Mouse (Mus musculus) left cerebral cortex, postnatal 10 days (tissue): Measurements from ENCODE around the gene Sephs2. TPM values are rescaled to one million over a fixed set of nuclear protein-coding genes. Genes with fewer than 3 reads are reported as not detected.

ENCODE experiments used
- total RNA-seq, 2 experiments: library from RNA; stranded (reverse); gene quantifications; 2 replicates each; pipeline ENCODE4 v1.2.3; 2021

Sephs2 gene
- total RNA-seq, 2 experiments from 2014 or later: 50.6 to 53.7 TPM

Other genes with a start within 250 kb of the Sephs2 start
- 100 to 1,000 TPM; 265 to 274 TPM for gene Maz, start 247.0 kb downstream of the Sephs2 start, total RNA-seq
- gene Kif22, start 231.6 kb downstream of the Sephs2 start, total RNA-seq: 1 to 10 TPM; 8.8 to 9.8 TPM
- gene Zg16, start 186.7 kb downstream of the Sephs2 start, total RNA-seq: not detected
- 1 to 10 TPM; 1.4 to 2.1 TPM for gene AI467606, start 182.7 kb downstream of the Sephs2 start, total RNA-seq
- gene Qprt, start 151.8 kb downstream of the Sephs2 start, total RNA-seq: under 1 TPM in 1 of 2 experiments, not detected in 1; 0.22 TPM
- gene Spn, start 136.2 kb downstream of the Sephs2 start, total RNA-seq: under 1 TPM; 0.11 to 0.12 TPM
- 10 to 100 TPM; 74.0 to 75.8 TPM for gene Cd2bp2, start 78.0 kb downstream of the Sephs2 start, total RNA-seq
- gene Tbc1d10b, start 65.6 kb downstream of the Sephs2 start, total RNA-seq: 10 to 100 TPM; 85.6 to 88.0 TPM
- gene Mylpf, start 65.2 kb downstream of the Sephs2 start, total RNA-seq: 1 to 10 TPM in 1 of 2 experiments, not detected in 1; 1.2 TPM
- gene Zfp553, start 41.0 kb downstream of the Sephs2 start, total RNA-seq: 10 to 100 TPM; 16.6 to 18.4 TPM
- 1 to 10 TPM; 6.0 to 6.1 TPM for gene Sept1, start 40.9 kb downstream of the Sephs2 start, total RNA-seq
- gene Zfp771, start 29.8 kb downstream of the Sephs2 start, total RNA-seq: 10 to 100 TPM; 53.6 to 65.0 TPM
- 10 to 100 TPM; 40.7 to 40.9 TPM for gene Dctpp1, start 13.3 kb downstream of the Sephs2 start, total RNA-seq
- gene Itgal, start 22.2 kb upstream of the Sephs2 start, total RNA-seq: under 1 TPM; 0.32 to 0.57 TPM
- gene Zfp768, start 71.5 kb upstream of the Sephs2 start, total RNA-seq: 10 to 100 TPM; 13.2 to 14.2 TPM
- 1 to 10 TPM; 7.2 to 7.8 TPM for gene Zfp747, start 102.0 kb upstream of the Sephs2 start, total RNA-seq
- gene 9130019O22Rik, start 113.1 kb upstream of the Sephs2 start, total RNA-seq: 1 to 10 TPM; 2.8 to 3.1 TPM
- 1 to 10 TPM; 6.1 to 6.6 TPM for gene E430018J23Rik, start 119.6 kb upstream of the Sephs2 start, total RNA-seq
- 1 to 10 TPM; 3.6 to 4.7 TPM for gene Zfp764, start 132.8 kb upstream of the Sephs2 start, total RNA-seq
- gene Zfp688, start 148.0 kb upstream of the Sephs2 start, total RNA-seq: 10 to 100 TPM; 11.4 to 14.1 TPM
- 1 to 10 TPM; 6.3 to 6.8 TPM for gene Zfp689, start 175.1 kb upstream of the Sephs2 start, total RNA-seq
- gene Prr14, start 185.6 kb upstream of the Sephs2 start, total RNA-seq: 10 to 100 TPM; 31.9 to 33.1 TPM
- gene Fbrs, start 205.1 kb upstream of the Sephs2 start, total RNA-seq: 10 to 100 TPM; 58.5 to 60.3 TPM
- gene Srcap, start 237.9 kb upstream of the Sephs2 start, total RNA-seq: 100 to 1,000 TPM; 101 to 108 TPM
- gene Gm42715, start 245.5 kb upstream of the Sephs2 start, total RNA-seq: 1 to 10 TPM; 8.6 to 8.7 TPM